Mouse (Mus musculus) liver, embryonic 14.5 days (tissue): Measurements from ENCODE around the gene Ptp4a2.

Source experiments
- CTCF ChIP-seq: IDR thresholded peaks from 2 replicates; pipeline ENCODE4 v1.5.1; 2016; ENCODE audit warnings: antibody characterized with exemption, low read depth, control low read depth
- EP300 ChIP-seq: IDR thresholded peaks from 2 replicates; pipeline ENCODE4 v1.6.1; 2016; ENCODE audit warnings: antibody characterized with exemption, low read depth

DNA sequence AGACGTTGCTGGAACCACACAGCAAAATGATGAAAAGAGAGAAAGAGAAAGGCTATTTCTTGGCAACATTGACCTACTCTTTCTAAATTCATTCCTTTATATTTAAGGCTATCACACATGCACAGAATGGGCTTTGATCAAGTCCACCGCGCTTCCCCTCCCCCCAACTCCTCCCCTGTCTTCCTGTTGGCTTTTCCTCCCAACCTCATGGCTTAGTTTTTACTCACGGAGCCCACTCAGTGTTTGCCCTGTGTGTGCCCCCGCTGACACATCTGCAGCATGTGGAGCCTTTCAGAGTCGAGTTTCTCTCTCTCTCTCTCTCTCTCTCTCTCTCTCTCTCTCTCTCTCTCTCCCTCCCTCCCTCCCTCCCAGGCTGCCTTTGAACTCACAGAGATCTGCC, 40.4 kb upstream of the Ptp4a2 start:
- TF ChIP-seq CTCF: no peak
- TF ChIP-seq EP300: no peak
